ENCODE assay signal across 9 mouse cellular contexts in genomic region chr10:84382900-84383883, GRCm38 (mm10). TPM values are rescaled to one million over a fixed set of nuclear protein-coding genes. Genes with fewer than 3 reads are reported as not detected.
DNase-seq lines count a peak whose midpoint lies in the region; ATAC-seq and TF ChIP-seq lines count a peak whose summit lies in the region.
"Had no signal": no experiment of that assay in that cellular context is flagged by ENCODE, and none has a peak within 500 bp of the region (broad histone marks: within the 10 kb centered on the region; RNA-seq: fewer than 3 reads in every experiment).

No protein-coding gene starts in this region.

- no peak overlapping the region for H3K4me2 ChIP-seq in lung, embryonic 14.5 days
- H3K4me2 ChIP-seq in stomach, embryonic 14.5 days (replicated peaks; ENCODE audit: low read depth, low read length) = no peak overlapping the region

- H3K9ac ChIP-seq in lung, embryonic 14.5 days = no peak overlapping the region
- no peak overlapping the region for H3K9ac ChIP-seq in stomach, embryonic 14.5 days (replicated peaks; ENCODE audit: low read depth, low read length)

- H3K36me3 ChIP-seq in hindbrain, embryonic 10.5 days = peaks cover 52% of the 10 kb centered on the region
- peaks cover 4% of the 10 kb centered on the region; the same call in 1 of the 2 replicates for H3K36me3 ChIP-seq in lung, embryonic 14.5 days (ENCODE audit: insufficient read depth)
- no peaks in the 10 kb centered on the region for H3K36me3 ChIP-seq in stomach, embryonic 14.5 days (ENCODE audit: control insufficient read depth, insufficient read depth, low read length)

- no peaks in the 10 kb centered on the region for H3K27me3 ChIP-seq in cerebellum, adult 2 months (ENCODE audit: control insufficient read depth, insufficient read depth, low read length)
- no peaks in the 10 kb centered on the region for H3K27me3 ChIP-seq in hindbrain, embryonic 10.5 days (ENCODE audit: insufficient read depth, poor library complexity, severe bottlenecking)
- H3K27me3 ChIP-seq in lung, embryonic 14.5 days (ENCODE audit: insufficient read depth, low read length) = no peaks in the 10 kb centered on the region
- no peaks in the 10 kb centered on the region for H3K27me3 ChIP-seq in stomach, embryonic 14.5 days (ENCODE audit: control insufficient read depth, insufficient read depth, low read length)

- peaks cover 50% of the 10 kb centered on the region for H3K4me1 ChIP-seq in cerebellum, adult 2 months (ENCODE audit: control insufficient read depth, insufficient read depth, low read length)
- H3K4me1 ChIP-seq in bone marrow, adult 2 months (ENCODE audit: control insufficient read depth, insufficient read depth, low read length) = peaks cover 2% of the 10 kb centered on the region; the same call in 1 of the 2 replicates
- H3K4me1 ChIP-seq in hindbrain, embryonic 10.5 days (replicated peaks) = peaks cover 67% of the 10 kb centered on the region
- peaks cover 22% of the 10 kb centered on the region for H3K4me1 ChIP-seq in lung, embryonic 14.5 days (ENCODE audit: insufficient read depth)
- H3K4me1 ChIP-seq in stomach, embryonic 14.5 days (ENCODE audit: control insufficient read depth, insufficient read depth, low read length) = peaks cover 13% of the 10 kb centered on the region

- peak; percentile 88 for ATAC-seq in lung, embryonic 14.5 days (ENCODE audit: insufficient read depth)
- peak; percentile 73 for ATAC-seq in stomach, embryonic 14.5 days (ENCODE audit: insufficient number of reproducible peaks, insufficient read depth, low FRiP score, low read depth)

- H3K4me3 ChIP-seq in cerebellum, adult 2 months (replicated peaks; ENCODE audit: insufficient read depth, low read depth, low read length) = no peak overlapping the region
- no peak overlapping the region for H3K4me3 ChIP-seq in bone marrow, adult 2 months (replicated peaks; ENCODE audit: control insufficient read depth, low read depth, low read length)
- no peak overlapping the region; the same call in 1 of the 2 replicates for H3K4me3 ChIP-seq in hindbrain, embryonic 10.5 days
- no peak overlapping the region for H3K4me3 ChIP-seq in lung, embryonic 14.5 days (ENCODE audit: low read depth, low read length)
- no peak overlapping the region for H3K4me3 ChIP-seq in stomach, embryonic 14.5 days (ENCODE audit: low read depth, low read length)
- H3K4me3 ChIP-seq: erythroblast, embryonic 14.5 days had no signal

- no peak for TF ChIP-seq CTCF in cerebellum, adult 2 months (IDR thresholded peaks at IDR 0.05; ENCODE audit: borderline replicate concordance, insufficient read depth, low read depth, low read length)
- no peak for TF ChIP-seq CTCF in bone marrow, adult 2 months (IDR thresholded peaks at IDR 0.05; ENCODE audit: control insufficient read depth, insufficient read depth, low read length)
- TF ChIP-seq CTCF in lung, embryonic 14.5 days (IDR thresholded peaks at IDR 0.05; ENCODE audit: low read depth) = 0 out of 2 replicates have a peak, but pooled peaks have one; percentile 13

- TF ChIP-seq POLR2A in cerebellum, adult 2 months (IDR thresholded peaks at IDR 0.05; ENCODE audit: borderline replicate concordance, insufficient read depth, low read length) = no peak
- TF ChIP-seq POLR2A in bone marrow, adult 2 months (IDR thresholded peaks at IDR 0.05; ENCODE audit: borderline replicate concordance, control insufficient read depth, low read depth, low read length) = no peak

- no peaks in the 10 kb centered on the region for H3K9me3 ChIP-seq in hindbrain, embryonic 10.5 days
- H3K9me3 ChIP-seq in lung, embryonic 14.5 days (ENCODE audit: low read depth, low read length) = no peaks in the 10 kb centered on the region
- H3K9me3 ChIP-seq in stomach, embryonic 14.5 days (ENCODE audit: control insufficient read depth, low read depth, low read length) = no peaks in the 10 kb centered on the region

- DNase-seq in cerebellum, adult 2 months = peak in 1 of 2 experiments; percentile 35
- no peak for DNase-seq in cerebellum, postnatal 4 days (ENCODE audit: low spot score in 2 of 2)
- DNase-seq in hindbrain, embryonic 10.5 days (ENCODE audit: low spot score) = peak; percentile 82
- peak; percentile 87 for DNase-seq in lung, embryonic 14.5 days
- DNase-seq in adrenal gland, adult (ENCODE audit: inconsistent age in 2 of 2, low spot score in 1 of 2) = no peak
- no peak for DNase-seq in cerebellum, adult 18-20 months

- H3K27ac ChIP-seq in cerebellum, adult 2 months (ENCODE audit: insufficient read depth, low read length) = peak overlapping the region; percentile 29
- H3K27ac ChIP-seq in bone marrow, adult 2 months (ENCODE audit: control insufficient read depth, insufficient read depth, low read depth, low read length, poor library complexity) = 0 out of 2 replicates have a peak overlapping the region, but pooled peaks have one; percentile 2
- H3K27ac ChIP-seq in hindbrain, embryonic 10.5 days = peak overlapping the region; percentile 78
- peak overlapping the region; percentile 64; the same call in 1 of the 2 replicates for H3K27ac ChIP-seq in lung, embryonic 14.5 days (ENCODE audit: low read depth)
- peak overlapping the region; percentile 44; the same call in 1 of the 2 replicates for H3K27ac ChIP-seq in stomach, embryonic 14.5 days (ENCODE audit: low read length)

- whole genome bisulfite sequencing in cerebellum, adult 2 months = 45% methylated on average over 17 of the region's 17 CpGs
- WGBS in bone marrow, adult 2 months = 17% methylated on average over 17 of the region's 17 CpGs
- WGBS in hindbrain, embryonic 10.5 days = 24% methylated on average over 17 of the region's 17 CpGs
- WGBS in lung, embryonic 14.5 days = 12% methylated on average over 17 of the region's 17 CpGs
- 14% methylated on average over 17 of the region's 17 CpGs for WGBS in stomach, embryonic 14.5 days

RNA-seq across cellular contexts. Expression of gene Nuak1, which starts 57.2 kb away (rescaled TPM):
- 39.8 and 41.5 TPM in 2 replicates for polyA plus RNA-seq in cerebellum, adult 2 months (2012; rRNA removed)
- 2.1 and 4.0 TPM in 2 replicates for polyA plus RNA-seq in bone marrow, adult 2 months (2011; ENCODE audit: insufficient read depth, insufficient read length, low replicate concordance, missing spikeins)
- polyA plus RNA-seq in hindbrain, embryonic 10.5 days (2016; fragmentation: Nextera tagmentation; extraction: Ambion mirVana) = 3.1 and 3.7 TPM in 2 replicates
- 1.5 and 1.8 TPM in 2 replicates for polyA plus RNA-seq in lung, embryonic 14.5 days (2014; fragmentation: Nextera tagmentation; extraction: Ambion mirVana)
- polyA plus RNA-seq in stomach, embryonic 14.5 days (2014; fragmentation: Nextera tagmentation; extraction: Ambion mirVana) = 0.94 and 1.4 TPM in 2 replicates

Comparison
In these comparisons a context has a peak if more than half of its experiments do, and no peak if none do; other contexts are left out.
1. DNase-seq: peak in hindbrain, embryonic 10.5 days (single experiment) and lung, embryonic 14.5 days (single experiment); none in cerebellum, postnatal 4 days (0 of 2), adrenal gland, adult (0 of 2) and cerebellum, adult 18-20 months (0 of 2).
2. H3K27ac ChIP-seq: peak in every context shown above with its lines; median percentile 78 in hindbrain, embryonic 10.5 days; 64 in lung, embryonic 14.5 days; 44 in stomach, embryonic 14.5 days; 29 in cerebellum, adult 2 months; 2 in bone marrow, adult 2 months.